Mouse (Mus musculus) olfactory bulb, adult 2 months (tissue): Measurements from ENCODE around the gene Neurl1a.

Source experiments
- CTCF ChIP-seq: fragments of 200-500 bp; IDR thresholded peaks from 2 replicates; pipeline ENCODE4 v1.5.1; 2012; ENCODE audit warnings: low read depth, mild to moderate bottlenecking, low read length, moderate library complexity; ENCODE audit not compliant: insufficient read depth
- POLR2A ChIP-seq: fragments of 200-500 bp; IDR thresholded peaks from 2 replicates; pipeline ENCODE4 v1.6.1; 2012; ENCODE audit warnings: mild to moderate bottlenecking, low read depth, low read length, moderate library complexity; ENCODE audit not compliant: insufficient read depth

DNA sequence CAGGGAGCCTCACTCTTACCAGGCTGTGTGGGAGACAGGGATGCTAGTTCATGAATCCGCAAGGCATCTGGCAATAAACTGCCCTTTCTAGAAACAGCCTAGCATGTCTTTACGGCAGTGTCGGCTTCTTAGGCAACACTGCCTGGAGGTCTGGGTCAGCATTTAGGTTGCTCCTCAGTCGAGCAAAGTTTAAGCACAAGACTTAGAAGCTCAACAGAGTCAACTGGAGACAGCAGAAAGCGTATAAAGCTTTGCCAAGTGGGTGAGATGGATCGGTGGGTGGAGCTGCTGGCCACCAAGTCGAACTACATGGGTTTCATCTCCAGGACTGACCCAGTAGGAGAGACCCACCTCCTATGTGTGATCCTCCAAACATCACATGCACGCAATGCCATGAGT lies 128.3 kb downstream of the Neurl1a start:
- TF ChIP-seq POLR2A (no peak), CTCF (no peak)
